Mouse (Mus musculus) intestine, embryonic 14.5 days (tissue): Measurements from ENCODE around the gene Fam102b. TPM values are rescaled to one million over a fixed set of nuclear protein-coding genes. Genes with fewer than 3 reads are reported as not detected.

Source experiments
- ATAC-seq: fragments of 200-750 bp; cut with Nextera tagmentation; replicated peaks from 2 replicates; pipeline ENCODE4 v1.8.0; 2017; ENCODE audit warnings: low read depth, moderate number of reproducible peaks, moderate TSS enrichment, moderate library complexity; ENCODE audit not compliant: low FRiP score, low TSS enrichment
- DNase-seq: peaks from one replicate; pipeline ENCODE4 v3.0.0-alpha.2; 2018; ENCODE audit warnings: low spot score
- H3K27ac ChIP-seq: fragments of 300-500 bp; sonication (generic); 2 replicates; pipeline ENCODE4 v1.5.1; 2014; ENCODE audit warnings: low read depth, mild to moderate bottlenecking, control low read depth
- H3K27me3 ChIP-seq: fragments of 300-500 bp; sonication (generic); replicated peaks from 2 replicates; pipeline ENCODE4 v1.6.1; 2014; ENCODE audit warnings: low read length, control low read depth; ENCODE audit not compliant: control insufficient read depth, insufficient read depth
- H3K36me3 ChIP-seq: fragments of 300-500 bp; sonication (generic); 2 replicates; pipeline ENCODE4 v1.6.1; 2014; ENCODE audit warnings: low read length, control low read depth; ENCODE audit not compliant: control insufficient read depth, insufficient read depth
- H3K4me1 ChIP-seq: fragments of 300-500 bp; sonication (generic); replicated peaks from 2 replicates; pipeline ENCODE4 v1.6.1; 2014; ENCODE audit warnings: low read length, control low read depth, mixed read lengths; ENCODE audit not compliant: control insufficient read depth, insufficient read depth
- H3K4me2 ChIP-seq: fragments of 300-500 bp; sonication (generic); 2 replicates; pipeline ENCODE4 v1.6.1; 2014; ENCODE audit warnings: low read length
- H3K4me3 ChIP-seq: fragments of 300-500 bp; sonication (generic); 2 replicates; pipeline ENCODE4 v1.5.1; 2014; ENCODE audit warnings: low read depth, low read length, control low read depth, mixed read lengths
- H3K9ac ChIP-seq: fragments of 300-500 bp; sonication (generic); 2 replicates; pipeline ENCODE4 v1.6.1; 2014; ENCODE audit warnings: mild to moderate bottlenecking, low read length
- H3K9me3 ChIP-seq: fragments of 300-500 bp; sonication (generic); 2 replicates; pipeline ENCODE4 v1.6.1; 2016; ENCODE audit warnings: low read length, control low read depth; ENCODE audit not compliant: control insufficient read depth
- WGBS: fragments of 180-500 bp; shearing (Covaris S2); extraction: QIAGEN DNeasy Blood & Tissue Kit; methylation state at CpG from one replicate; pipeline ENCODE4 v1.1.7; 2014; 5-methylcytosine and 5-hydroxymethylcytosine counted together
- polyA plus RNA-seq: library from polyadenylated mRNA; unstranded; fragments of >200 nt; fragmentation: Nextera tagmentation; extraction: Ambion mirVana; gene quantifications from 2 replicates; pipeline ENCODE4 v1.2.1, GENCODE M21; 2014

Fam102b gene
- polyA plus RNA-seq: 10.3 and 11.8 TPM in 2 replicates

- peak within 1 kb of the TSS; percentile 69 for H3K4me2 ChIP-seq
- WGBS: under 1% methylated on average over 53 of the region's 54 CpGs
- H3K4me3 ChIP-seq: peak within 1 kb of the TSS; percentile 79
- peak within 1 kb of the TSS; percentile 84 for H3K27ac ChIP-seq
- DNase-seq (peak; percentile 83), ATAC-seq (peak; percentile 83)
- no peaks in the 10 kb centered on the region for H3K36me3 ChIP-seq
- H3K9ac ChIP-seq: peak within 1 kb of the TSS; percentile 85
- H3K27me3 ChIP-seq: no peaks in the 10 kb centered on the region
- H3K9me3 ChIP-seq: no peaks in the 10 kb centered on the region
- peaks cover 18% of the 10 kb centered on the region for H3K4me1 ChIP-seq
These were observed at the start of gene Fam102b for GRCm38 (mm10) chr3:109027515-109027987. Gene Fam102b, minus strand, starts transcription at chr3:109027607.

GRCm38 (mm10) chr3:109062989-109063388 is 35.6 kb upstream of the Fam102b start:
- ATAC-seq (no peak), DNase-seq (no peak)
- H3K9me3 ChIP-seq: no peaks in the 10 kb centered on the region
- H3K4me2 ChIP-seq: no peak overlapping the region
- H3K9ac ChIP-seq: no peak overlapping the region
- no peaks in the 10 kb centered on the region for H3K27me3 ChIP-seq
- H3K4me1 ChIP-seq: no peaks in the 10 kb centered on the region
- WGBS: 2% methylated on average over 6 of the region's 6 CpGs
- no peak overlapping the region for H3K4me3 ChIP-seq
- no peak overlapping the region for H3K27ac ChIP-seq
- no peaks in the 10 kb centered on the region for H3K36me3 ChIP-seq

GRCm38 (mm10) chr3:109062391-109062790 is 35.0 kb upstream of the Fam102b start:
- Histone ChIP-seq H3K27me3 (no peaks in the 10 kb centered on the region), H3K4me1 (no peaks in the 10 kb centered on the region), H3K4me2 (no peak overlapping the region), H3K9ac (no peak overlapping the region), H3K4me3 (no peak overlapping the region), H3K9me3 (no peaks in the 10 kb centered on the region), H3K27ac (no peak overlapping the region), H3K36me3 (no peaks in the 10 kb centered on the region)
- 76% methylated on average over 7 of the region's 7 CpGs for WGBS
- no peak for DNase-seq
- ATAC-seq: no peak

GRCm38 (mm10) chr3:109059903-109060302 is 32.5 kb upstream of the Fam102b start:
- H3K4me3 ChIP-seq: no peak overlapping the region
- WGBS: 60% methylated on average over 8 of the region's 8 CpGs
- DNase-seq (no peak), ATAC-seq (no peak)
- H3K36me3 ChIP-seq: no peaks in the 10 kb centered on the region
- H3K4me1 ChIP-seq: peaks cover 4% of the 10 kb centered on the region; the same call in 1 of the 2 replicates
- no peaks in the 10 kb centered on the region for H3K9me3 ChIP-seq
- H3K9ac ChIP-seq: no peak overlapping the region
- H3K4me2 ChIP-seq: no peak overlapping the region
- H3K27me3 ChIP-seq: no peaks in the 10 kb centered on the region
- H3K27ac ChIP-seq: no peak overlapping the region

GRCm38 (mm10) chr3:109051946-109052331 is 24.5 kb upstream of the Fam102b start:
- peaks cover 7% of the 10 kb centered on the region for H3K4me1 ChIP-seq
- ATAC-seq: no peak
- H3K27me3 ChIP-seq: no peaks in the 10 kb centered on the region
- H3K4me3 ChIP-seq: no peak overlapping the region
- H3K9me3 ChIP-seq: no peaks in the 10 kb centered on the region
- no peak overlapping the region for H3K9ac ChIP-seq
- no peak overlapping the region for H3K27ac ChIP-seq
- DNase-seq: no peak
- H3K4me2 ChIP-seq: no peak overlapping the region
- WGBS: 80% methylated on average over 6 of the region's 6 CpGs
- no peaks in the 10 kb centered on the region for H3K36me3 ChIP-seq

GRCm38 (mm10) chr3:109051056-109051945 is 23.9 kb upstream of the Fam102b start:
- H3K4me1 ChIP-seq: peaks cover 7% of the 10 kb centered on the region
- 27% methylated on average over 11 of the region's 11 CpGs for WGBS
- peak; percentile 41; the same call in 1 of the 2 replicates for ATAC-seq
- H3K36me3 ChIP-seq: no peaks in the 10 kb centered on the region
- H3K27ac ChIP-seq: no peak overlapping the region
- no peak overlapping the region for H3K9ac ChIP-seq
- H3K4me2 ChIP-seq: no peak overlapping the region
- H3K4me3 ChIP-seq: no peak overlapping the region
- DNase-seq: peak; percentile 50
- H3K9me3 ChIP-seq: no peaks in the 10 kb centered on the region
- H3K27me3 ChIP-seq: no peaks in the 10 kb centered on the region

GRCm38 (mm10) chr3:109047707-109048283 is 20.4 kb upstream of the Fam102b start:
- DNase-seq (no peak), ATAC-seq (no peak; the same call in 1 of the 2 replicates)
- Histone ChIP-seq H3K4me3 (no peak overlapping the region), H3K27ac (no peak overlapping the region), H3K4me1 (peaks cover 4% of the 10 kb centered on the region; the same call in 1 of the 2 replicates), H3K27me3 (no peaks in the 10 kb centered on the region), H3K36me3 (no peaks in the 10 kb centered on the region), H3K4me2 (no peak overlapping the region), H3K9ac (no peak overlapping the region), H3K9me3 (no peaks in the 10 kb centered on the region)
- WGBS: 42% methylated on average over 6 of the region's 6 CpGs

GRCm38 (mm10) chr3:109046428-109046827 is 19.0 kb upstream of the Fam102b start:
- ATAC-seq: no peak
- 92% methylated on average over 3 of the region's 3 CpGs for WGBS
- no peak overlapping the region for H3K4me2 ChIP-seq
- no peaks in the 10 kb centered on the region for H3K27me3 ChIP-seq
- no peak overlapping the region for H3K4me3 ChIP-seq
- no peak overlapping the region for H3K9ac ChIP-seq
- no peaks in the 10 kb centered on the region for H3K9me3 ChIP-seq
- DNase-seq: no peak
- H3K4me1 ChIP-seq: peaks cover 4% of the 10 kb centered on the region; the same call in 1 of the 2 replicates
- no peak overlapping the region for H3K27ac ChIP-seq
- no peaks in the 10 kb centered on the region for H3K36me3 ChIP-seq
